Mouse (Mus musculus): Measurements from ENCODE around the gene Map3k14. TPM values are rescaled to one million over a fixed set of nuclear protein-coding genes. Genes with fewer than 3 reads are reported as not detected.
A peak's percentile ranks its signal among the peaks of the same experiment; 100 is the strongest.

The Map3k14 gene
- total and polyA plus RNA-seq, 2 experiments from 2014 or later, result 1.3 to 9.4 TPM

DNA sequence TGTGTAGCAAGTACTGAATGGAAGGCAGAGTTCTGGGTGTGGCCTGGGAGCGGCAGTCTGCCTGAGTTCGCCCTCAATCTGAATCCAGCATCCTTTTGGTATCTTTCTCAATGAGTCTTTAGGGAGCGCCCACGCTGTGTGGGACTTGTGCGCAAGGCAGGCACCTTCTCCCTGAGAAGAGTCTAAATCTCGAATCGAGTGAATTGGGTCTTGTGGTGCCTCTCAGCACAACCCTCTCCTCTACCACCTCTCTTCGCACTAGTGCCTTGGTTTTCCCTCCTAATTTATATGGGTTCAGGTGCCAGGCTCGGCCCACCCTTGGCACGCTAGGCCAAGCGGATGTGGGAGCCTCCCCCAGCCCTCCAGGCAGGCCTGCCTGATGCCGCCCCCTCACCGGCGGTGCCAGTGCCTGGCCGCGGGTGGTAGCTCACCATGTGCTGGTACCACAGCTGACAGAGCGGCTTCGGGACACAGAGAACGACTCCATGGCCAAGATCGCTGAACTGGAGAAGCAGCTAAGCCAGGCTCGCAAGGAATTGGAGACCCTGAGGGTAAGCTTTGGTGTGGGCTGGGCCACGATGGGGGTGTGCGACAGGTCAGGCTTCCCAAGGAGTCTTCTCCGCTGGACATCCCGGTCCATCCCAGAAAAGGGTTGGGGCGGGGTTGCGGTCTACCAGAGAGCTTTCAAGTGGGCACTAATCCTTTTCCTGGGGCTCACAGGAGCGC lies 74.9 kb downstream of the Map3k14 start:
- Histone ChIP-seq H3K27ac (ENCODE audit: low read depth) (no peak overlapping the region), H3K36me3 (replicated peaks; ENCODE audit: control insufficient read depth, insufficient read depth, low read length) (no peaks in the 10 kb centered on the region), H3K9ac (replicated peaks; ENCODE audit: low read depth, low read length) (no peak overlapping the region), H3K4me3 (ENCODE audit: low read depth, low read length) (no peak overlapping the region), H3K27me3 (ENCODE audit: control insufficient read depth, insufficient read depth, low read length) (peaks cover 66% of the 10 kb centered on the region), H3K4me1 (ENCODE audit: control insufficient read depth, insufficient read depth) (no peaks in the 10 kb centered on the region), H3K9me3 (replicated peaks; ENCODE audit: control insufficient read depth, low read length) (no peaks in the 10 kb centered on the region), H3K4me2 (ENCODE audit: low read depth, low read length) (peak overlapping the region; percentile 35; the same call in 1 of the 2 replicates)
- no peak for ATAC-seq (ENCODE audit: insufficient read depth, low read depth)
- 24% methylated on average over 28 of the region's 28 CpGs for WGBS
- TF ChIP-seq EP300 (IDR thresholded peaks at IDR 0.05; ENCODE audit: low read depth) (no peak), CTCF (IDR thresholded peaks at IDR 0.05; ENCODE audit: low read depth) (no peak)
- DNase-seq (ENCODE audit: low spot score), result no peak

DNA sequence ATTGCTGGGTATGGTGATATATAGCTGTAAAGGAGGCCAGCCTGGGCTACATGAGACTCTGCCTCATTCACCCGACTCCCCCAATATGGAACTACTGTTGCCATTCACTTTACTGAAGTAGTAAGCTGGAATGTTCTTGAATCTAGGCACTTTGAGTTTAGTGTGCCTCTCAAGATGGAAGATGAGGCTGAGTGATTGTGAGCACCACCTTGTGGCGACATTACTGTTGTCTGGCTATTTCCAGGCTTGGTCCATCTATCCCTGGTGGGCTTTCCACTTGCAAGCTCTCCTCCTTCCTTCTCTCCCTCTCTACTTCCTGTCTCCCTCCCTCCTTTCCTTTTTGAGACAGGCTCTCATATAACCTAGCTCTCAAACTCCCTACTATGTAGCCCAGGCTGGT lies 82.4 kb downstream of the Map3k14 start:
- Histone ChIP-seq H3K9ac (replicated peaks; ENCODE audit: low read depth, low read length) (no peak overlapping the region), H3K4me2 (ENCODE audit: low read depth, low read length) (no peak overlapping the region), H3K27ac (ENCODE audit: low read depth) (no peak overlapping the region), H3K27me3 (ENCODE audit: control insufficient read depth, insufficient read depth, low read length) (no peaks in the 10 kb centered on the region), H3K4me1 (ENCODE audit: control insufficient read depth, insufficient read depth) (no peaks in the 10 kb centered on the region), H3K9me3 (replicated peaks; ENCODE audit: control insufficient read depth, low read length) (no peaks in the 10 kb centered on the region), H3K36me3 (replicated peaks; ENCODE audit: control insufficient read depth, insufficient read depth, low read length) (no peaks in the 10 kb centered on the region), H3K4me3 (ENCODE audit: low read depth, low read length) (no peak overlapping the region)
- DNase-seq (ENCODE audit: low spot score) (peak; percentile 58), ATAC-seq (ENCODE audit: insufficient read depth, low read depth) (peak; percentile 24; the same call in 1 of the 2 replicates)
- TF ChIP-seq CTCF (IDR thresholded peaks at IDR 0.05; ENCODE audit: low read depth) (peak; percentile 76), EP300 (IDR thresholded peaks at IDR 0.05; ENCODE audit: low read depth) (no peak)
- WGBS, result 32% methylated on average over 2 of the region's 2 CpGs

DNA sequence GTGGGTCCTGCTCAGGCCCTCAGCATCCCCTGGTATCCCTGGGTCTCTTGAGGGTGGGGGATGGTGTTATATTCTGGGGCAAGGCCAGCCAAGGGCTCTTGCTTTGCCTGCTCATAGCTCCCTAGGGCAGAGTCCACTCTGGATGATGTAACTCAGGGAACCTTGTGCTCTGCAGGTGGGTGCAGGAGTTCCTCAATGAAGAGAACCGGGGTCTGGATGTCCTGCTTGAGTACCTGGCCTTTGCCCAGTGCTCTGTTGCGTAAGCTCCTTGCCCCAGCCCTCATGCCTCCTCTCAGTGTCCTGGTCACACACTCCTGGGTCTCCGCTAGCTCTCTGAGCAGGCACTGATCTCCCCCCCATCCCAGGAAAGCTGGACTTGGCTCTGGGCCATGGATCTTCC lies 85.4 kb downstream of the Map3k14 start:
- H3K9ac ChIP-seq (replicated peaks; ENCODE audit: low read depth, low read length), result no peak overlapping the region
- TF ChIP-seq EP300 (IDR thresholded peaks at IDR 0.05; ENCODE audit: low read depth) (no peak), CTCF (IDR thresholded peaks at IDR 0.05; ENCODE audit: low read depth) (no peak)
- 77% methylated on average over 3 of the region's 3 CpGs for WGBS

DNA sequence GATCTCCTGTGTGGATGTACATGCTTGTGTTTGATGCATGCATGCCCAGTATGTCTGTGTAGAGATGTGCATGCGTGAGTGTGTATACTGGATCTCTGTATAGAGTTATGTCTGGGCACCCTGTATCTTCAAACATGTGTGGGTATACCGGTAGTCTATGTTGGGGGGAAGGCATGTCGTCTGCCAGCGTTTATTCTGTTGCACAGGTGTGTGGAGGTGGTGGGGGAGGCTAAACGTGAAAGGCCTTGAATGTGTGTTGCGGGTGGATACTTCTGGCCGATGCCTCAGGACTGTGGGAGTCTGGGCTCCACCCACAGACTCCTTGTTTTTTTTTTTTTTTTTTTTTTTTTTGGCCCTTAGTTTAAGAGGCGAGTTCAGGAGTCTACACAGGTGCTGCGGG lies 85.9 kb downstream of the Map3k14 start:
- ATAC-seq (ENCODE audit: insufficient read depth, low read depth) (no peak), DNase-seq (ENCODE audit: low spot score) (no peak)
- H3K4me2 ChIP-seq (ENCODE audit: low read depth, low read length), result no peak overlapping the region
- TF ChIP-seq EP300 (IDR thresholded peaks at IDR 0.05; ENCODE audit: low read depth) (no peak), CTCF (IDR thresholded peaks at IDR 0.05; ENCODE audit: low read depth) (no peak)
- H3K9ac ChIP-seq (replicated peaks; ENCODE audit: low read depth, low read length), result no peak overlapping the region
- no peaks in the 10 kb centered on the region for H3K36me3 ChIP-seq (replicated peaks; ENCODE audit: control insufficient read depth, insufficient read depth, low read length)
- 81% methylated on average over 9 of the region's 9 CpGs for WGBS
- H3K27ac ChIP-seq (ENCODE audit: low read depth), result no peak overlapping the region
- 0 out of 2 replicates have a peak, but pooled peaks cover 16% of the 10 kb centered on the region for H3K4me1 ChIP-seq (ENCODE audit: control insufficient read depth, insufficient read depth)
- H3K9me3 ChIP-seq (replicated peaks; ENCODE audit: control insufficient read depth, low read length), result no peaks in the 10 kb centered on the region
- H3K27me3 ChIP-seq (ENCODE audit: control insufficient read depth, insufficient read depth, low read length), result no peaks in the 10 kb centered on the region
- no peak overlapping the region for H3K4me3 ChIP-seq (ENCODE audit: low read depth, low read length)

More for the DNA sequence above, 85.4 kb downstream of the Map3k14 start:
- H3K27me3 ChIP-seq (ENCODE audit: control insufficient read depth, insufficient read depth, low read length), result no peaks in the 10 kb centered on the region
- H3K27ac ChIP-seq (ENCODE audit: low read depth), result no peak overlapping the region
- 0 out of 2 replicates have a peak, but pooled peaks cover 13% of the 10 kb centered on the region for H3K4me1 ChIP-seq (ENCODE audit: control insufficient read depth, insufficient read depth)
- DNase-seq (ENCODE audit: low spot score) (no peak), ATAC-seq (ENCODE audit: insufficient read depth, low read depth) (no peak)
- H3K9me3 ChIP-seq (replicated peaks; ENCODE audit: control insufficient read depth, low read length), result no peaks in the 10 kb centered on the region
- no peak overlapping the region for H3K4me3 ChIP-seq (ENCODE audit: low read depth, low read length)
- H3K36me3 ChIP-seq (replicated peaks; ENCODE audit: control insufficient read depth, insufficient read depth, low read length), result no peaks in the 10 kb centered on the region
- no peak overlapping the region for H3K4me2 ChIP-seq (ENCODE audit: low read depth, low read length)

DNA sequence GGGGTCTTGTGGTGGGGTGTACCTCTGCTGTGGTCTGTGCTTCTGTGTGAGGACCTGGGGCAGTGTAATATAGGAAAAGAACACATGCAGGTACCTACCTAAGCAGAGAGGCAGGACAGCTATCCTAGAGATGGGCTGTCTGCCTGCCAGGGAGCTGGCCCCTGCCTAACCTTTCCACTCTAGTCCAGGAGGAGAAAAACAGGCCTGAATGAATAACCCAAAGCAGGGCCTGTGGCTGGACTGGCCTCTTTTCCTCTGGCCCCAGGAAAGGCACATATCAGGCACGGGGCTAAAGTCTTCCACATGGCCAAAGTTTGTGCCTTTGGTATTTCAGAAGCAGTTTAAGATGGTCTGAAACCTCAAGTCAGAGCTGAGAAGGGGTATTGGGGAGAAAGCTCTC lies 86.8 kb downstream of the Map3k14 start:
- WGBS, result 75% methylated on average over 1 of the region's 1 CpGs
- no peaks in the 10 kb centered on the region for H3K27me3 ChIP-seq (ENCODE audit: control insufficient read depth, insufficient read depth, low read length)
- TF ChIP-seq CTCF (IDR thresholded peaks at IDR 0.05; ENCODE audit: low read depth) (no peak), EP300 (IDR thresholded peaks at IDR 0.05; ENCODE audit: low read depth) (no peak)
- no peaks in the 10 kb centered on the region for H3K9me3 ChIP-seq (replicated peaks; ENCODE audit: control insufficient read depth, low read length)
- no peaks in the 10 kb centered on the region for H3K36me3 ChIP-seq (replicated peaks; ENCODE audit: control insufficient read depth, insufficient read depth, low read length)
- ATAC-seq (ENCODE audit: insufficient read depth, low read depth), result no peak
- no peak overlapping the region for H3K9ac ChIP-seq (replicated peaks; ENCODE audit: low read depth, low read length)
- H3K4me2 ChIP-seq (ENCODE audit: low read depth, low read length), result no peak overlapping the region
- no peak overlapping the region for H3K27ac ChIP-seq (ENCODE audit: low read depth)
- 0 out of 2 replicates have a peak, but pooled peaks cover 16% of the 10 kb centered on the region for H3K4me1 ChIP-seq (ENCODE audit: control insufficient read depth, insufficient read depth)
- no peak overlapping the region for H3K4me3 ChIP-seq (ENCODE audit: low read depth, low read length)
- DNase-seq (ENCODE audit: low spot score), result no peak
